Mouse (Mus musculus) embryonic facial prominence, embryonic 15.5 days (tissue): ENCODE measurements around the gene Rapgef3. TPM values are rescaled to one million over a fixed set of nuclear protein-coding genes. Genes with fewer than 3 reads are reported as not detected.

Source experiments
- ATAC-seq: fragments of 200-750 bp; cut with Nextera tagmentation; 2 replicates; pipeline ENCODE4 v1.8.0; 2017; ENCODE audit warnings: low read depth, moderate TSS enrichment; ENCODE audit not compliant: insufficient number of reproducible peaks, low FRiP score, low TSS enrichment
- H3K27ac ChIP-seq: fragments of 300-500 bp; sonication (generic); replicated peaks from 2 replicates; pipeline ENCODE4 v1.5.1; 2015; ENCODE audit warnings: mild to moderate bottlenecking, inconsistent platforms
- H3K27me3 ChIP-seq: fragments of 300-500 bp; sonication (generic); 2 replicates; pipeline ENCODE4 v1.6.1; 2015; ENCODE audit warnings: inconsistent platforms
- H3K36me3 ChIP-seq: fragments of 300-500 bp; sonication (generic); 2 replicates; pipeline ENCODE4 v1.6.1; 2015; ENCODE audit warnings: mild to moderate bottlenecking, inconsistent platforms
- H3K4me1 ChIP-seq: fragments of 300-500 bp; sonication (generic); 2 replicates; pipeline ENCODE4 v1.6.1; 2015; ENCODE audit warnings: inconsistent platforms
- H3K4me2 ChIP-seq: fragments of 300-500 bp; sonication (generic); replicated peaks from 2 replicates; pipeline ENCODE4 v1.6.1; 2015; ENCODE audit warnings: mild to moderate bottlenecking, inconsistent platforms
- H3K4me3 ChIP-seq: fragments of 300-500 bp; sonication (generic); replicated peaks from 2 replicates; pipeline ENCODE4 v1.5.1; 2015; ENCODE audit warnings: mild to moderate bottlenecking, inconsistent platforms
- H3K9ac ChIP-seq: fragments of 300-500 bp; sonication (generic); 2 replicates; pipeline ENCODE4 v1.6.1; 2015; ENCODE audit warnings: inconsistent platforms
- H3K9me3 ChIP-seq: fragments of 300-500 bp; sonication (generic); replicated peaks from 2 replicates; pipeline ENCODE4 v1.6.1; 2016; ENCODE audit warnings: inconsistent platforms
- WGBS: fragments of 180-500 bp; shearing (Covaris S2); methylation state at CpG from one replicate; pipeline ENCODE4 v1.1.7; 2015; 5-methylcytosine and 5-hydroxymethylcytosine counted together
- polyA plus RNA-seq: library from polyadenylated mRNA; unstranded; fragments of >200 nt; fragmentation: Nextera tagmentation; extraction: Ambion mirVana; gene quantifications from 2 replicates; pipeline ENCODE4 v1.2.1, GENCODE M21; 2015

Rapgef3 gene
- polyA plus RNA-seq, 1 experiment from 2014 or later = 11.8 TPM

- 89% methylated on average over 8 of the region's 8 CpGs for WGBS
- ATAC-seq = no peak
Measured at GRCm38 (mm10) chr15:97718535-97719155, 49.1 kb downstream of the Rapgef3 start.

GRCm38 (mm10) chr15:97717861-97718534, 49.8 kb downstream of the Rapgef3 start:
- 16% methylated on average over 12 of the region's 12 CpGs for WGBS
- Histone ChIP-seq H3K36me3 (no peaks in the 10 kb centered on the region), H3K4me1 (peaks cover 20% of the 10 kb centered on the region), H3K4me3 (no peak overlapping the region), H3K9me3 (no peaks in the 10 kb centered on the region), H3K27me3 (no peaks in the 10 kb centered on the region), H3K27ac (no peak overlapping the region), H3K4me2 (no peak overlapping the region), H3K9ac (no peak overlapping the region)
- peak; percentile 54; the same call in 1 of the 2 replicates for ATAC-seq

More at GRCm38 (mm10) chr15:97718535-97719155, 49.1 kb downstream of the Rapgef3 start:
- Histone ChIP-seq H3K4me2 (no peak overlapping the region), H3K27me3 (no peaks in the 10 kb centered on the region), H3K9me3 (no peaks in the 10 kb centered on the region), H3K36me3 (no peaks in the 10 kb centered on the region), H3K27ac (no peak overlapping the region), H3K9ac (no peak overlapping the region), H3K4me1 (peaks cover 20% of the 10 kb centered on the region), H3K4me3 (no peak overlapping the region)

DNA sequence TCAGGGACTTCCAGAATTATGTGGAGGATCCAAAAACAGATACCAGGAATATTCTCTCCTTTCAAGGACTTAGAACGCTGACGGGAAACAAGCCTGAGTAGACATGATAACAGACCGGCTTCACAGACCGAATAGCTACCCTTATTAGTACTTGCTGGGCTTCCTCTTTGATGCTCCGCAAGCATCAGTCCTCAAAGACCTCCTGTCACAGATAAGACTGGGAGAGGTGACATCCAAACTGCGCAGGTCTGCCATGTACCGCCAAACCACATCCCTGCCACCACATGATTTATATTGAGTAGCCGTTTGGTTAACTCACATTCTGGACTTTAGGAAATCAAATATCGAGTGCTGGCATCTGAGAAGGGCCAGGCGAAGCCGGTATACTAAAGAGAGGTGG, 51.0 kb downstream of the Rapgef3 start:
- no peaks in the 10 kb centered on the region for H3K27me3 ChIP-seq
- H3K4me1 ChIP-seq = peaks cover 17% of the 10 kb centered on the region
- 87% methylated on average over 11 of the region's 11 CpGs for WGBS
- no peak for ATAC-seq
- no peak overlapping the region for H3K27ac ChIP-seq
- no peaks in the 10 kb centered on the region for H3K9me3 ChIP-seq
- no peak overlapping the region for H3K9ac ChIP-seq
- H3K36me3 ChIP-seq = no peaks in the 10 kb centered on the region
- no peak overlapping the region for H3K4me3 ChIP-seq
- H3K4me2 ChIP-seq = no peak overlapping the region

DNA sequence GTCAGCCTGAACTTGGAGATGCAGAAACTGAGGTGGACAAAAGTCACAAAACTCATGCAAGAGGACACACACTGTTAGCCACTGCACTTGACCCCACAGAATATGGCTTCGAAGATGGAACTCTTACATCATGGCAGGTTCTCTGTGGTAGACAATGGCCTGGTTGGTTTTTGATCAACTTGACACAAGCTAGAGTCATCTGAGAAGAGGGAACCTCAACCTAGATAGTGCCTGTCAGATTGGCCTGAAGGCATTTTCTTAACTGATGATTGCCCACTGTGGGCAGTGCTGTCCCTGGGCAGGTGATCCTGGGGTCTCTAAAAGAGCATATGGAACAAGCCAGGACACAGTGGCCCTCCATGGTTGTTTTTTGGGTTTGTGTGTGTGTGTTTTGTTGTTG, 52.0 kb downstream of the Rapgef3 start:
- no peak overlapping the region for H3K4me2 ChIP-seq
- 88% methylated on average over 1 of the region's 1 CpGs for WGBS

DNA sequence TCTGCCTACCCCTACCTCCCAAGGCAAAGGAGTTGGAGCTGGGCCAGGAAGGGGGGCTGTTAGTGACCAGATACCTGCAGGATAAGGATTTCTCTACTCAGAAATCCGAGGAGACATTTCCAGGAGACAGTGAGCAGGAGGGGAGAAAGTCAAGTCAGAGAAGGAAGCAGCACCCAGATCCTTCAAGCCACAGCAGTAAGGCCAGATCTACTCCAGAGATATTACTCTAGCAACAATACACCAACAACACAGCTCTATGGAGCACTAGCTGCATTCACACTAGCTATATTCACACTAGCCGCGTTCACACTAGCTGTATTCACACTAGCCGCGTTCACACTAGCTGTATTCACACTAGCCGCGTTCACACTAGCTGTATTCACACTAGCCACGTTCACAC, 52.7 kb downstream of the Rapgef3 start:
- Histone ChIP-seq H3K9me3 (no peaks in the 10 kb centered on the region), H3K4me1 (peaks cover 5% of the 10 kb centered on the region), H3K27ac (no peak overlapping the region), H3K9ac (no peak overlapping the region), H3K4me2 (no peak overlapping the region), H3K36me3 (no peaks in the 10 kb centered on the region), H3K4me3 (no peak overlapping the region), H3K27me3 (no peaks in the 10 kb centered on the region)
- no peak for ATAC-seq
- 86% methylated on average over 8 of the region's 8 CpGs for WGBS

More for the DNA sequence above, 52.0 kb downstream of the Rapgef3 start:
- no peak overlapping the region for H3K4me3 ChIP-seq
- no peaks in the 10 kb centered on the region for H3K27me3 ChIP-seq
- ATAC-seq = no peak
- no peaks in the 10 kb centered on the region for H3K36me3 ChIP-seq
- H3K27ac ChIP-seq = no peak overlapping the region
- H3K9me3 ChIP-seq = no peaks in the 10 kb centered on the region
- peaks cover 9% of the 10 kb centered on the region for H3K4me1 ChIP-seq
- no peak overlapping the region for H3K9ac ChIP-seq

DNA sequence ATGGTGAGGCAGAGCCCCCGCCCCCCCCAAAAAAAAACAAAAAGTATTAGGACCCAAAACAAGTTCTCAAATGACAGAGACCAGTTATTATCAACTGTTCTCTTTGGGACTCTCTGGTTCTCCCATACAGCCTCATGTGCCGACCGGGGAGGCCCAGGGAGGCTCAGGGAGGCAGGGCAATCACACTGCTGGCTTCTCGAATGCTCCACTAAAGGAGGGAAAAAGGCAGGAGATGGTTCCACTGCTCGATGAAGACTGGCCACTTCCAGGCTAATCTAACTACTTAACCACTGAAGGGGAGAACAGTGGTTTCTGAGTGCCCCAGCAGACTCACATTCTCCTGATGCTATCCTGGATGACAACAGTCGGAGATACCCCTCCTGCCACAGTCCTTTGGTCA, 55.2 kb downstream of the Rapgef3 start:
- no peaks in the 10 kb centered on the region for H3K4me1 ChIP-seq
- H3K9ac ChIP-seq = no peak overlapping the region
- H3K4me3 ChIP-seq = no peak overlapping the region
- no peak overlapping the region for H3K4me2 ChIP-seq
- H3K36me3 ChIP-seq = no peaks in the 10 kb centered on the region
- no peak overlapping the region for H3K27ac ChIP-seq
- H3K9me3 ChIP-seq = no peaks in the 10 kb centered on the region
- no peaks in the 10 kb centered on the region for H3K27me3 ChIP-seq
- no peak for ATAC-seq
- WGBS = 63% methylated on average over 6 of the region's 6 CpGs

DNA sequence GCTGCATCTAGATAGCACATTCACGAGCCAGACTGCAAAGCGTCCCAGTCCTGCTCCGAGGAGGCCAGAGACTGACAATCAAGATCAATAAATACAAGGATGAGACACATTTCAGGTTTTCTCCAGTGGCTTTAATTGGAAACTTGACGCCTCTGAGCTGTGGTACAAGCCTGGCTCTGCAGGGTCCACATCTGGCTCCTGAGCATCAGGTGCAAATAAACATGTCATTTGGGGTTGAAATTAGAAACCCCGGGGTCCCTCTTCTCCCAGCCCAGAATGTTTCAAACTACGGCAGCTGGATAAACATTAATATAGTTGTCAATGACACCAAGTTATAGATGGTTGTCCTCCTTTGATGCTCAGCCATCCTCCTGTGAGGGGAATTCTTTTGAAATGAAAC, 56.9 kb downstream of the Rapgef3 start:
- WGBS = 40% methylated on average over 6 of the region's 6 CpGs
- no peak overlapping the region for H3K27ac ChIP-seq
- no peak overlapping the region for H3K4me2 ChIP-seq
- ATAC-seq = no peak
- no peaks in the 10 kb centered on the region for H3K9me3 ChIP-seq
- H3K4me3 ChIP-seq = no peak overlapping the region
- H3K9ac ChIP-seq = no peak overlapping the region
- peaks cover 5% of the 10 kb centered on the region; the same call in 1 of the 2 replicates for H3K4me1 ChIP-seq
- no peaks in the 10 kb centered on the region for H3K27me3 ChIP-seq
- no peaks in the 10 kb centered on the region for H3K36me3 ChIP-seq

- Histone ChIP-seq H3K4me2 (peak within 1 kb of the TSS; percentile 75), H3K9me3 (no peaks in the 10 kb centered on the region), H3K27me3 (no peaks in the 10 kb centered on the region), H3K27ac (peak within 1 kb of the TSS; percentile 65), H3K9ac (peak within 1 kb of the TSS; percentile 93), H3K36me3 (peaks cover 17% of the 10 kb centered on the region), H3K4me1 (peaks cover 12% of the 10 kb centered on the region; the same call in 1 of the 2 replicates), H3K4me3 (peak within 1 kb of the TSS; percentile 94)
- ATAC-seq = peak; percentile 89
- under 1% methylated on average over 70 of the region's 71 CpGs for WGBS
Measured at GRCm38 (mm10) chr15:97705211-97706050, 62.3 kb downstream of the Rapgef3 start, which contains the start of gene Rpap3. Gene Rpap3 (minus strand): TSS chr15:97705825.

GRCm38 (mm10) chr15:97696616-97697015, 71.2 kb downstream of the Rapgef3 start:
- Histone ChIP-seq H3K27me3 (no peaks in the 10 kb centered on the region), H3K4me3 (no peak overlapping the region), H3K4me2 (no peak overlapping the region), H3K4me1 (no peaks in the 10 kb centered on the region), H3K9me3 (no peaks in the 10 kb centered on the region), H3K9ac (no peak overlapping the region), H3K36me3 (peaks cover 82% of the 10 kb centered on the region), H3K27ac (no peak overlapping the region)
- ATAC-seq = no peak
- 90% methylated on average over 10 of the region's 10 CpGs for WGBS
